Mouse (Mus musculus): ENCODE measurements around the gene Ripor2. TPM values are rescaled to one million over a fixed set of nuclear protein-coding genes. Genes with fewer than 3 reads are reported as not detected.

Ripor2 gene
- total and polyA plus RNA-seq, 3 experiments: 8.6 to 10.9 (median 9.3) TPM

GRCm38 (mm10) chr13:24756756-24757155 is 174.8 kb downstream of the Ripor2 start:
- H3K27ac ChIP-seq (ENCODE audit: insufficient read depth, low read depth): no peak overlapping the region
- H3K9ac ChIP-seq (ENCODE audit: insufficient read depth, low read depth): no peak overlapping the region
- TF ChIP-seq POLR2AphosphoS2 (IDR thresholded peaks at IDR 0.05; ENCODE audit: low read depth, low read length) (no peak), CTCF (conservative IDR thresholded peaks at IDR 0.05 in 1 of 2, IDR thresholded peaks at IDR 0.05 in 1 of 2; ENCODE audit: low read depth in 2 of 2, low read length in 2 of 2) (no peak), SIN3A (IDR thresholded peaks at IDR 0.05; ENCODE audit: low read length) (no peak), MAZ (IDR thresholded peaks at IDR 0.05; ENCODE audit: low read depth, low read length) (no peak)
- in situ Hi-C loops (cut with MboI; ENCODE audit: low pct_ligation_motif_present, low pct_unique_long_range_greater_than_20kb, low sequenced_read_pairs): no loop called here
- H3K4me3 ChIP-seq (replicated peaks in 1 of 3; ENCODE audit: low read depth in 2 of 3, low read length in 2 of 3, poor library complexity in 1 of 3): no peak overlapping the region
- H3K4me2 ChIP-seq (ENCODE audit: insufficient read depth, low read depth, poor library complexity, severe bottlenecking): no peak overlapping the region
- H3K9me3 ChIP-seq (replicated peaks; ENCODE audit: low read length): no peaks in the 10 kb centered on the region
- no peak for DNase-seq (ENCODE audit: extremely low read depth)
- peaks cover 44 to 76% of the 10 kb centered on the region in 2 experiments for H3K36me3 ChIP-seq (replicated peaks in 1 of 2; ENCODE audit: control insufficient read depth in 1 of 2, insufficient read depth in 1 of 2, low read length in 1 of 2)
- H3K79me2 ChIP-seq (replicated peaks; ENCODE audit: control insufficient read depth, extremely low read depth, insufficient read depth, poor library complexity, severe bottlenecking): peaks cover 38% of the 10 kb centered on the region
- no peaks in the 10 kb centered on the region for H3K27me3 ChIP-seq (replicated peaks)
- H3K4me1 ChIP-seq (ENCODE audit: control insufficient read depth in 1 of 2, insufficient read depth in 2 of 2): peaks cover 4 to 20% of the 10 kb centered on the region in 2 experiments
- dilution Hi-C loops (cut with MboI; ENCODE audit: extremely low pct_ligation_motif_present, extremely low pct_unique_long_range_greater_than_20kb, low sequenced_read_pairs): no loop called here

DNA sequence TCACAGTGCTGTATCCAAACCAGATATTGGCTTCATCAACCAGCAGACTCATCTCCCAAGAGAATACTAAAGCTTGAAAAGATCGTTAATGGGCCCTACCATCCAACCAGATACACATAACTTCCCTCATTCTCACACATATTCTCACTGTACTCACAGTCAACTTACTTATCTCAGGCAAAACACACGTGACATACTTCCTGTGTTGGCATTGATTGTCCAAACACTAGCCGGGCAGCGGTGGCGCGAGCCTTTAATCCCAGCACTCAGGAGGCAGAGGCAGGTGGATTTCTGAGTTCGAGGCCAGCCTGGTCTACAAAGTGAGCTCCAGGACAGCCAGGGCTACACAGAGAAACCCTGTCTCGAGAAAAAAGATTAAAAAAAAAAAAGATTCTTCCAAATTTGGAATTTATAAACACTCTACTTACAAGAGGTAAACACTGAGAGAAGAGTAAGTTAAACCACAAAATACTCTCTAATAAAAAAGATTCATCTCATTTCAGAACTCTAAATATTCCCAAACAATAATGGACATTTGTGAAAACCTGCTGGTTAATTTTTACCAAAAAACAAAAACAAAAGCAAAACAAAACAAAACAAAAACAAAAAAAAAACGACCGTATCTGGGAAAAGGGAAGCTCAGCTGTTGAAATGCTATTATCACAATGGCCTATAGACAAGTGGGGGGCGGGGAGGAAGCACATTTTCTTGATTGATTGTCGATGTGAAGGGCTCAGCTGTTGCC is 176.0 kb downstream of the Ripor2 start:
- peaks cover 36 to 65% of the 10 kb centered on the region in 2 experiments for H3K36me3 ChIP-seq (replicated peaks in 1 of 2; ENCODE audit: control insufficient read depth in 1 of 2, insufficient read depth in 1 of 2, low read length in 1 of 2)
- H3K79me2 ChIP-seq (replicated peaks; ENCODE audit: control insufficient read depth, extremely low read depth, insufficient read depth, poor library complexity, severe bottlenecking): peaks cover 38% of the 10 kb centered on the region
- H3K4me2 ChIP-seq (ENCODE audit: insufficient read depth, low read depth, poor library complexity, severe bottlenecking): no peak overlapping the region

DNA sequence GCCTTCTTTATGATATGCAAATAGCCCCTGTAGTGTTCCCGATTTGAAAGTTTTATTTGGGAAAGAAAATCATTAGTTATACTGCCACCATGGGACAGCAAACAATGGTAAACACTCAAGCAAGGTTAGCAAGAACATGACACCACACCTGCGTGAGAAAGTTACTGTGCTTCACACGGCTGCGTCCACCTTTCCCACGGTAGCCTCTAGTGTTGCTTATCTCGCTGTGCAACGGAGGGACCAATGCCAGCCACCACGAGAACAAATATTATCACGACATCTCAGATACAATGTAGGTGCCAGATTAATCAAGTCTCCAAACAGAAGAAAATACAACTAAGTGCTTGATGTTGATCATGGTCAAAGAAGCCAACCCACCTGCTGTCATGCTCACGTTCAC is 177.5 kb downstream of the Ripor2 start:
- dilution Hi-C loops (cut with MboI; ENCODE audit: extremely low pct_ligation_motif_present, extremely low pct_unique_long_range_greater_than_20kb, low sequenced_read_pairs) (no loop called here), in situ Hi-C loops (cut with MboI; ENCODE audit: low pct_ligation_motif_present, low pct_unique_long_range_greater_than_20kb, low sequenced_read_pairs) (no loop called here)
- no peak for TF ChIP-seq KAT2A (IDR thresholded peaks at IDR 0.05; ENCODE audit: insufficient replicate concordance, low read length)
- no peak for TF ChIP-seq CHD2 (IDR thresholded peaks at IDR 0.05; ENCODE audit: low read length)
- H3K79me2 ChIP-seq (replicated peaks; ENCODE audit: control insufficient read depth, extremely low read depth, insufficient read depth, poor library complexity, severe bottlenecking): peaks cover 38% of the 10 kb centered on the region
- H3K27ac ChIP-seq (ENCODE audit: insufficient read depth, low read depth): no peak overlapping the region
- H3K4me2 ChIP-seq (ENCODE audit: insufficient read depth, low read depth, poor library complexity, severe bottlenecking): 0 out of 2 replicates have a peak overlapping the region, but pooled peaks have one; percentile 31
- no peak overlapping the region for H3K9ac ChIP-seq (ENCODE audit: insufficient read depth, low read depth)
- no peaks in the 10 kb centered on the region for H3K9me3 ChIP-seq (replicated peaks; ENCODE audit: low read length)
- no peaks in the 10 kb centered on the region for H3K27me3 ChIP-seq (replicated peaks)
- peaks cover 7 to 30% of the 10 kb centered on the region in 2 experiments for H3K4me1 ChIP-seq (ENCODE audit: control insufficient read depth in 1 of 2, insufficient read depth in 2 of 2)
- no peak overlapping the region for H3K4me3 ChIP-seq (replicated peaks in 1 of 3; ENCODE audit: low read depth in 2 of 3, low read length in 2 of 3, poor library complexity in 1 of 3)
- H3K36me3 ChIP-seq (replicated peaks in 1 of 2; ENCODE audit: control insufficient read depth in 1 of 2, insufficient read depth in 1 of 2, low read length in 1 of 2): peaks cover 27 to 55% of the 10 kb centered on the region in 2 experiments
- DNase-seq (ENCODE audit: extremely low read depth): no peak

More for the DNA sequence above, 176.0 kb downstream of the Ripor2 start:
- H3K27me3 ChIP-seq (replicated peaks): no peaks in the 10 kb centered on the region
- peaks cover 7 to 25% of the 10 kb centered on the region in 2 experiments for H3K4me1 ChIP-seq (ENCODE audit: control insufficient read depth in 1 of 2, insufficient read depth in 2 of 2)
- no peak overlapping the region for H3K27ac ChIP-seq (ENCODE audit: insufficient read depth, low read depth)
- dilution Hi-C loops (cut with MboI; ENCODE audit: extremely low pct_ligation_motif_present, extremely low pct_unique_long_range_greater_than_20kb, low sequenced_read_pairs): no loop called here
- DNase-seq (ENCODE audit: extremely low read depth): no peak
- in situ Hi-C loops (cut with MboI; ENCODE audit: low pct_ligation_motif_present, low pct_unique_long_range_greater_than_20kb, low sequenced_read_pairs): no loop called here
- no peak overlapping the region for H3K4me3 ChIP-seq (replicated peaks in 1 of 3; ENCODE audit: low read depth in 2 of 3, low read length in 2 of 3, poor library complexity in 1 of 3)
- H3K9ac ChIP-seq (ENCODE audit: insufficient read depth, low read depth): no peak overlapping the region
- no peaks in the 10 kb centered on the region for H3K9me3 ChIP-seq (replicated peaks; ENCODE audit: low read length)
- TF ChIP-seq RCOR1 (conservative IDR thresholded peaks at IDR 0.05; ENCODE audit: low read depth, low read length) (no peak), MXI1 (IDR thresholded peaks at IDR 0.05; ENCODE audit: low read depth, low read length) (no peak), EP300 (IDR thresholded peaks at IDR 0.05; ENCODE audit: low read length) (no peak), PAX5 (IDR thresholded peaks at IDR 0.05; ENCODE audit: low read length) (no peak), GABPA (IDR thresholded peaks at IDR 0.05; ENCODE audit: insufficient replicate concordance, low read depth, low read length) (no peak), MYC (IDR thresholded peaks at IDR 0.05; ENCODE audit: low read depth, low read length) (no peak), ETS1 (conservative IDR thresholded peaks at IDR 0.05; ENCODE audit: low read depth, low read length) (no peak), ZKSCAN1 (IDR thresholded peaks at IDR 0.05; ENCODE audit: borderline replicate concordance, low read depth, low read length) (no peak), SMC3 (IDR thresholded peaks at IDR 0.05; ENCODE audit: low read depth, low read length) (no peak), USF2 (conservative IDR thresholded peaks at IDR 0.05; ENCODE audit: low read depth, low read length) (no peak), CHD1 (IDR thresholded peaks at IDR 0.05; ENCODE audit: low read depth, low read length) (no peak)
